Mouse (Mus musculus) c-Kit-positive CD71-positive TER-119-positive erythroid progenitor cells, embryonic 14.5 days (primary cell): Measurements from ENCODE around the gene Mindy4b-ps.
"Not testable (repeated sequence)": the region's sequence is repeated elsewhere in the genome, so short reads cannot be mapped to it uniquely, and the experiment has no call there.

Experiments used
- DNase-seq: peaks from one replicate; pipeline ENCODE4 v3.0.0-alpha.2; 2013; ENCODE audit warnings: low spot score

The Mindy4b-ps gene

GRCm38 (mm10) chr3:58822211-58822610 is at the start of gene Mindy4b-ps:
Gene Mindy4b-ps, minus strand, starts transcription at chr3:58822311.
- DNase-seq = no peak

- not testable (repeated sequence) for DNase-seq
Measured at GRCm38 (mm10) chr3:58871882-58872281, 49.8 kb upstream of the Mindy4b-ps start.

GRCm38 (mm10) chr3:58865690-58866089 is 43.6 kb upstream of the Mindy4b-ps start:
- no peak for DNase-seq

- no peak for DNase-seq
Measured at GRCm38 (mm10) chr3:58862976-58863375, 40.9 kb upstream of the Mindy4b-ps start.

- no peak for DNase-seq
Measured at GRCm38 (mm10) chr3:58843415-58843814, 21.3 kb upstream of the Mindy4b-ps start.

GRCm38 (mm10) chr3:58833442-58834160 is 11.5 kb upstream of the Mindy4b-ps start:
- DNase-seq = no peak

- DNase-seq = no peak
Measured at GRCm38 (mm10) chr3:58832888-58833287, 10.8 kb upstream of the Mindy4b-ps start.

- no peak for DNase-seq
Measured at GRCm38 (mm10) chr3:58831586-58831985, 9.5 kb upstream of the Mindy4b-ps start.

GRCm38 (mm10) chr3:58829926-58830325 is 7.8 kb upstream of the Mindy4b-ps start:
- DNase-seq = no peak

- no peak for DNase-seq
Measured at GRCm38 (mm10) chr3:58828366-58829153, 6.4 kb upstream of the Mindy4b-ps start.

GRCm38 (mm10) chr3:58826266-58826665 is 4.2 kb upstream of the Mindy4b-ps start:
- DNase-seq = no peak

GRCm38 (mm10) chr3:58817337-58817736 is 4.8 kb downstream of the Mindy4b-ps start:
- DNase-seq = no peak

GRCm38 (mm10) chr3:58814191-58814590 is 7.9 kb downstream of the Mindy4b-ps start:
- no peak for DNase-seq

GRCm38 (mm10) chr3:58810353-58810752 is 11.8 kb downstream of the Mindy4b-ps start:
- no peak for DNase-seq

GRCm38 (mm10) chr3:58809111-58809915 is 12.8 kb downstream of the Mindy4b-ps start:
- DNase-seq = no peak

- no peak for DNase-seq
Measured at GRCm38 (mm10) chr3:58808636-58809035, 13.5 kb downstream of the Mindy4b-ps start.

- no peak for DNase-seq
Measured at GRCm38 (mm10) chr3:58804745-58805144, 17.4 kb downstream of the Mindy4b-ps start.

- no peak for DNase-seq
Measured at GRCm38 (mm10) chr3:58798676-58799075, 23.4 kb downstream of the Mindy4b-ps start.

- DNase-seq = no peak
Measured at GRCm38 (mm10) chr3:58798245-58798644, 23.9 kb downstream of the Mindy4b-ps start.

- no peak for DNase-seq
Measured at GRCm38 (mm10) chr3:58789473-58789872, 32.6 kb downstream of the Mindy4b-ps start.

GRCm38 (mm10) chr3:58789033-58789432 is 33.1 kb downstream of the Mindy4b-ps start:
- no peak for DNase-seq

GRCm38 (mm10) chr3:58786470-58786869 is 35.6 kb downstream of the Mindy4b-ps start:
- no peak for DNase-seq
